ENCODE assay signal across 8 mouse cellular contexts in the genomic region with DNA sequence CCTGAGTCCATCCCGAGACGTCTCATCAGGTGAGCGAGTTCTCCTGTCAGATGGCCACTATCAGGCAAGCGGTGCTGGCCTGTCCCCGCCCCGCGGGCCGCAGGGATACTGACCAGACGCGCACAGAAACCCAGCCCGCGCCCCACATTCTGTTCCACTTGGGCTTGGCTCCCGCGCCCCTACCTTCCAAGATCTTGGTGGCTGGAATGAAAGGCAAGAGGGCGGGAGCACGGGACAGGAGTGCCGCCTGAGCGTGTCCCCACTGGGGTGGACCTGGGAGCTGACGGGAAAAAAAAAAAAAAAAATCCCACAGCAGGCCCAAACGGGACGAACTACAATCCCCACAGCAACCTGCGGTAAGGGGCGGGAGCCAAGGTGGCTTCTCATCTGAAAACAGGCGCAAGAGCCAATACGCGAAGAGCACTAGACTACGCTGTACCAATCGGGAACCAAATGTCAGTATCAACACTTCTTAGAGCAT. TPM values are rescaled to one million over a fixed set of nuclear protein-coding genes. Genes with fewer than 3 reads are reported as not detected.
DNase-seq lines count a peak whose midpoint lies in the region; ATAC-seq and TF ChIP-seq lines count a peak whose summit lies in the region.

A gene (minus strand): TSS at position 285 of the 481 bp plus-strand sequence.

- no peaks in the 10 kb centered on the region for H3K9me3 ChIP-seq in forebrain, embryonic 11.5 days (ENCODE audit: control insufficient read depth, low read length)
- no peaks in the 10 kb centered on the region for H3K9me3 ChIP-seq in heart, embryonic 14.5 days (ENCODE audit: control insufficient read depth, low read length)
- H3K9me3 ChIP-seq in kidney, postnatal 0 days (replicated peaks; ENCODE audit: low read length): no peaks in the 10 kb centered on the region

- peak; percentile 89 for DNase-seq in CD4-positive, CD25-positive, alpha-beta regulatory T cell, adult 2 months (ENCODE audit: low read depth, low spot score)
- peak; percentile 46 for DNase-seq in c-Kit-positive CD71-positive TER-119-negative erythroid progenitor cells, embryonic 14.5 days (ENCODE audit: low read depth)
- peak; percentile 84 for DNase-seq in forebrain, embryonic 11.5 days (ENCODE audit: low spot score)
- peak; percentile 97 for DNase-seq in kidney, postnatal 0 days (ENCODE audit: low spot score)
- peak; percentile 75 for DNase-seq in liver
- DNase-seq in spleen, postnatal 36 days (ENCODE audit: low spot score in 2 of 2): peak; percentile 83 to 86

- no peaks in the 10 kb centered on the region for H3K4me1 ChIP-seq in forebrain, embryonic 11.5 days (replicated peaks; ENCODE audit: control insufficient read depth, insufficient read depth, low read length)
- no peaks in the 10 kb centered on the region for H3K4me1 ChIP-seq in heart, embryonic 14.5 days (ENCODE audit: control insufficient read depth in 2 of 2, insufficient read depth in 2 of 2, low read length in 2 of 2)
- H3K4me1 ChIP-seq in kidney, postnatal 0 days (replicated peaks; ENCODE audit: insufficient read depth, low read length): no peaks in the 10 kb centered on the region

- H3K27me3 ChIP-seq in forebrain, embryonic 11.5 days (ENCODE audit: control insufficient read depth, insufficient read depth, low read length): no peaks in the 10 kb centered on the region
- no peaks in the 10 kb centered on the region for H3K27me3 ChIP-seq in heart, embryonic 14.5 days (ENCODE audit: control insufficient read depth, insufficient read depth, low read length)
- H3K27me3 ChIP-seq in kidney, postnatal 0 days (ENCODE audit: insufficient read depth, low read length): no peaks in the 10 kb centered on the region

- peak within 1 kb of the TSS; percentile 66 for H3K9ac ChIP-seq in forebrain, embryonic 11.5 days (ENCODE audit: low read length)
- H3K9ac ChIP-seq in heart, embryonic 14.5 days (ENCODE audit: low read length): peak within 1 kb of the TSS; percentile 80
- H3K9ac ChIP-seq in kidney, postnatal 0 days (ENCODE audit: low read depth, low read length): peak within 1 kb of the TSS; percentile 67

- ATAC-seq in forebrain, embryonic 11.5 days (replicated peaks; ENCODE audit: low FRiP score): peak; percentile 95
- ATAC-seq in heart, embryonic 14.5 days (ENCODE audit: insufficient number of reproducible peaks, insufficient read depth, low FRiP score, low read depth): peak; percentile 93
- peak; percentile 94 for ATAC-seq in kidney, postnatal 0 days (replicated peaks; ENCODE audit: low FRiP score, low read depth)
- ATAC-seq in monocyte, adult 5-6 weeks (replicated peaks; ENCODE audit: insufficient number of reproducible peaks, low FRiP score, low TSS enrichment, poor library complexity, severe bottlenecking): peak; percentile 91

- no peaks in the 10 kb centered on the region for H3K36me3 ChIP-seq in forebrain, embryonic 11.5 days (ENCODE audit: control insufficient read depth, insufficient read depth, low read length)
- H3K36me3 ChIP-seq in heart, embryonic 14.5 days (ENCODE audit: control insufficient read depth, insufficient read depth, low read length): no peaks in the 10 kb centered on the region
- H3K36me3 ChIP-seq in kidney, postnatal 0 days (ENCODE audit: insufficient read depth, low read length): no peaks in the 10 kb centered on the region

- H3K4me3 ChIP-seq in forebrain, embryonic 11.5 days (ENCODE audit: low read depth, low read length): peak within 1 kb of the TSS; percentile 57
- H3K4me3 ChIP-seq in heart, embryonic 14.5 days (ENCODE audit: control insufficient read depth in 1 of 2, insufficient read depth in 1 of 2, low read depth in 1 of 2, low read length in 2 of 2): peak within 1 kb of the TSS; percentile 74 to 85
- H3K4me3 ChIP-seq in kidney, postnatal 0 days (replicated peaks; ENCODE audit: low read depth, low read length): peak within 1 kb of the TSS; percentile 56

- under 1% methylated on average over 28 of the region's 28 CpGs for WGBS in forebrain, embryonic 11.5 days
- 0% methylated on average over 28 of the region's 28 CpGs for WGBS in heart, embryonic 14.5 days
- WGBS in kidney, postnatal 0 days: 2% methylated on average over 28 of the region's 28 CpGs

- H3K27ac ChIP-seq in forebrain, embryonic 11.5 days (ENCODE audit: low read depth, low read length): no peak within 1 kb of the TSS
- H3K27ac ChIP-seq in heart, embryonic 14.5 days (replicated peaks in 1 of 2; ENCODE audit: control insufficient read depth in 1 of 2, insufficient read depth in 1 of 2, low read depth in 2 of 2, low read length in 2 of 2): peak within 1 kb of the TSS; percentile 57
- peak within 1 kb of the TSS; percentile 79 for H3K27ac ChIP-seq in kidney, postnatal 0 days

- TF ChIP-seq CTCF in kidney, postnatal 0 days (IDR thresholded peaks at IDR 0.05; ENCODE audit: low read depth): 0 out of 2 replicates have a peak, but pooled peaks have one; percentile 5

- peak within 1 kb of the TSS; percentile 83 for H3K4me2 ChIP-seq in forebrain, embryonic 11.5 days (ENCODE audit: low read depth, low read length, severe bottlenecking)
- peak within 1 kb of the TSS; percentile 92 for H3K4me2 ChIP-seq in heart, embryonic 14.5 days (ENCODE audit: low read length)
- peak within 1 kb of the TSS; percentile 82 for H3K4me2 ChIP-seq in kidney, postnatal 0 days (ENCODE audit: low read length)

RNA-seq across cellular contexts. Expression of the gene that starts here (rescaled TPM):
- polyA plus RNA-seq in forebrain, embryonic 11.5 days (2014; fragmentation: Nextera tagmentation; extraction: Ambion mirVana): 2.2 and 2.3 TPM in 2 replicates
- polyA plus RNA-seq in heart, embryonic 14.5 days (2014; fragmentation: Nextera tagmentation; extraction: Ambion mirVana): 4.9 and 6.1 TPM in 2 replicates
- polyA plus RNA-seq in kidney, postnatal 0 days (2015; fragmentation: Nextera tagmentation; extraction: Ambion mirVana): 13.3 and 13.9 TPM in 2 replicates
- total RNA-seq in monocyte, adult 5-6 weeks (2017): 1.8 to 2.0 TPM in 2 of 3 replicates, not detected in the other

Comparison
In these comparisons a context has a peak if more than half of its experiments do, and no peak if none do; other contexts are left out.
1. DNase-seq: peak in every context shown above with its lines; median percentile 97 in kidney, postnatal 0 days; 89 in CD4-positive, CD25-positive, alpha-beta regulatory T cell, adult 2 months; 84 in spleen, postnatal 36 days; 84 in forebrain, embryonic 11.5 days; 75 in liver; 46 in c-Kit-positive CD71-positive TER-119-negative erythroid progenitor cells, embryonic 14.5 days.